Mouse (Mus musculus) olfactory bulb, adult 2 months (tissue): ENCODE results near the gene Hoxd12.

ENCODE experiments used
- CTCF ChIP-seq: fragments of 200-500 bp; IDR thresholded peaks from 2 replicates; pipeline ENCODE4 v1.5.1; 2012; ENCODE audit warnings: low read depth, mild to moderate bottlenecking, low read length, moderate library complexity; ENCODE audit not compliant: insufficient read depth
- POLR2A ChIP-seq: fragments of 200-500 bp; IDR thresholded peaks from 2 replicates; pipeline ENCODE4 v1.6.1; 2012; ENCODE audit warnings: mild to moderate bottlenecking, low read depth, low read length, moderate library complexity; ENCODE audit not compliant: insufficient read depth

GRCm38 (mm10) chr2:74682796-74683195 lies 8.0 kb downstream of the Hoxd12 start:
- TF ChIP-seq CTCF, result no peak
- no peak for TF ChIP-seq POLR2A
